Mouse (Mus musculus) MEL (cell line): Measurements from ENCODE around the gene Arhgef3. TPM values are rescaled to one million over a fixed set of nuclear protein-coding genes. Genes with fewer than 3 reads are reported as not detected.

Experiments used
- DNase-seq: peaks from one replicate; pipeline ENCODE4 v3.0.0; 2011; ENCODE audit warnings: low read depth, low spot score
- H3K27ac ChIP-seq: 2 replicates; pipeline ENCODE4 v1.5.1; 2012; ENCODE audit warnings: low read depth, mild to moderate bottlenecking, control low read depth, low read length, moderate library complexity; ENCODE audit not compliant: control insufficient read depth
- H3K27me3 ChIP-seq, 2 experiments: fragments of 150-350 bp in 1 of 2; sonication (generic) in 1 of 2; 2 replicates each; pipeline ENCODE4 v1.6.1; 2012; ENCODE audit warnings: low read length in 2 of 2, mild to moderate bottlenecking in 2 of 2, improper control_type of control experiment in 1 of 2, moderate library complexity in 1 of 2; ENCODE audit not compliant: insufficient read depth in 2 of 2, control insufficient read depth in 1 of 2
- H3K36me3 ChIP-seq, 2 experiments: 2 replicates each; pipeline ENCODE4 v1.6.1; 2012 to 2014; ENCODE audit warnings: low read length in 2 of 2, improper control_type of control experiment in 1 of 2, inconsistent platforms in 1 of 2, mild to moderate bottlenecking in 1 of 2; ENCODE audit not compliant: insufficient read depth in 2 of 2, control insufficient read depth in 1 of 2
- H3K4me1 ChIP-seq, 2 experiments: fragments of 150-350 bp in 1 of 2; sonication (generic) in 1 of 2; 2 replicates each; pipeline ENCODE4 v1.6.1; 2012; ENCODE audit warnings: low read length in 2 of 2, improper control_type of control experiment in 1 of 2, mild to moderate bottlenecking in 1 of 2; ENCODE audit not compliant: insufficient read depth in 2 of 2, control insufficient read depth in 1 of 2
- H3K4me3 ChIP-seq, 2 experiments: fragments of 150-350 bp in 1 of 2; sonication (generic) in 1 of 2; 2 replicates each; pipeline ENCODE4 v1.5.1; 2012; ENCODE audit warnings: low read depth in 2 of 2, low read length in 2 of 2, mild to moderate bottlenecking in 2 of 2, moderate library complexity in 2 of 2, control low read depth in 1 of 2, improper control_type of control experiment in 1 of 2; ENCODE audit not compliant: control insufficient read depth in 1 of 2, insufficient read depth in 1 of 2
- H3K79me2 ChIP-seq: 2 replicates; pipeline ENCODE4 v1.6.1; 2012; ENCODE audit warnings: mild to moderate bottlenecking, low read length, moderate library complexity; ENCODE audit not compliant: control insufficient read depth, poor library complexity, insufficient read depth
- H3K9ac ChIP-seq: 2 replicates; pipeline ENCODE4 v1.6.1; 2012; ENCODE audit warnings: low read depth, mild to moderate bottlenecking, control low read depth, low read length, moderate library complexity; ENCODE audit not compliant: control insufficient read depth, poor library complexity, severe bottlenecking
- H3K9me3 ChIP-seq: fragments of 150-350 bp; sonication (generic); replicated peaks from 2 replicates; pipeline ENCODE4 v1.6.1; 2012; ENCODE audit warnings: mild to moderate bottlenecking, low read length, improper control_type of control experiment, moderate library complexity; ENCODE audit not compliant: insufficient read depth
- ELF1 ChIP-seq: IDR thresholded peaks from 2 replicates; pipeline ENCODE4 v1.6.1; 2014; ENCODE audit warnings: low read depth, mild to moderate bottlenecking, inconsistent platforms, low read length, improper control_type of control experiment, moderate library complexity
- EP300 ChIP-seq, 2 experiments: IDR thresholded peaks; 2 replicates each; pipeline ENCODE4 v1.6.1; 2011; ENCODE audit warnings: improper control_type of control experiment in 2 of 2, low read length in 2 of 2, low read depth in 1 of 2, mild to moderate bottlenecking in 1 of 2
- GABPA ChIP-seq: IDR thresholded peaks from 2 replicates; pipeline ENCODE4 v1.6.1; 2012; ENCODE audit warnings: low read depth, mild to moderate bottlenecking, inconsistent platforms, low read length, improper control_type of control experiment, moderate library complexity
- JUND ChIP-seq: IDR thresholded peaks from 2 replicates; pipeline ENCODE4 v1.6.1; 2011; ENCODE audit warnings: low read depth, mild to moderate bottlenecking, improper control_type of control experiment, low read length
- KAT2A ChIP-seq: conservative IDR thresholded peaks from 2 replicates; pipeline ENCODE4 v1.6.1; 2012; ENCODE audit warnings: low read depth, low read length, improper control_type of control experiment, inconsistent platforms
- MAZ ChIP-seq: IDR thresholded peaks from 2 replicates; pipeline ENCODE4 v1.6.1; 2012; ENCODE audit warnings: low read depth, mild to moderate bottlenecking, inconsistent platforms, low read length, improper control_type of control experiment
- NRF1 ChIP-seq: IDR thresholded peaks from 2 replicates; pipeline ENCODE4 v1.6.1; 2014; ENCODE audit warnings: low read depth, mild to moderate bottlenecking, inconsistent platforms, low read length, improper control_type of control experiment, moderate library complexity; ENCODE audit not compliant: poor library complexity, insufficient read depth, severe bottlenecking
- POLR2AphosphoS2 ChIP-seq: IDR thresholded peaks from 2 replicates; pipeline ENCODE4 v1.6.1; 2011; ENCODE audit warnings: low read length, improper control_type of control experiment
- POLR2AphosphoS5 ChIP-seq: IDR thresholded peaks from 2 replicates; pipeline ENCODE4 v1.6.1; 2012; ENCODE audit warnings: low read depth, borderline replicate concordance, mild to moderate bottlenecking, inconsistent platforms, low read length, moderate library complexity, mixed read lengths
- RAD21 ChIP-seq: IDR thresholded peaks from 2 replicates; pipeline ENCODE4 v1.6.1; 2011; ENCODE audit warnings: mild to moderate bottlenecking, low read depth, low read length, improper control_type of control experiment
- TBP ChIP-seq: IDR thresholded peaks from 2 replicates; pipeline ENCODE4 v1.8.0; 2011; ENCODE audit warnings: low read depth, low read length, improper control_type of control experiment
- TCF12 ChIP-seq: IDR thresholded peaks from 2 replicates; pipeline ENCODE4 v1.6.1; 2014; ENCODE audit warnings: low read depth, mild to moderate bottlenecking, inconsistent platforms, low read length, improper control_type of control experiment, moderate library complexity
- ZKSCAN1 ChIP-seq: IDR thresholded peaks from 2 replicates; pipeline ENCODE4 v1.6.1; 2012; ENCODE audit warnings: low read depth, mild to moderate bottlenecking, inconsistent platforms, low read length, improper control_type of control experiment, moderate library complexity
- polyA plus RNA-seq, 2 experiments: library from polyadenylated mRNA; stranded (reverse) in 1 of 2; unstranded in 1 of 2; fragments of >175 nt in 1 of 2; fragments of >200 nt in 1 of 2; gene quantifications; 2 replicates each; pipeline versions ENCODE4 v1.2.1 to v1.2.4; 2012; ENCODE audit warnings: low replicate concordance in 2 of 2, low read depth in 1 of 2; ENCODE audit not compliant: insufficient read length in 2 of 2, insufficient read depth in 1 of 2, missing spikeins in 1 of 2
- total RNA-seq: library from RNA; depleted of rRNA; stranded (reverse); fragments of 300-350 nt; gene quantifications from 2 replicates; pipeline ENCODE4 v1.2.3, GENCODE M21; 2012; rRNA removed

Arhgef3 gene
- total and polyA plus RNA-seq, 3 experiments: 2.1 to 2.7 TPM; not detected in 1

GRCm38 (mm10) chr14:27444851-27445281 is 330.2 kb downstream of the Arhgef3 start:
- H3K9ac ChIP-seq: no peak overlapping the region
- no peak overlapping the region for H3K4me3 ChIP-seq
- DNase-seq: no peak
- no peaks in the 10 kb centered on the region for H3K4me1 ChIP-seq
- H3K27ac ChIP-seq: no peak overlapping the region
- H3K9me3 ChIP-seq: no peaks in the 10 kb centered on the region
- TF ChIP-seq GABPA (no peak), ZKSCAN1 (no peak), KAT2A (no peak), TCF12 (no peak), TBP (no peak), NRF1 (no peak), ELF1 (no peak), MAZ (no peak), POLR2AphosphoS2 (no peak), RAD21 (no peak), POLR2AphosphoS5 (no peak), JUND (no peak), EP300 (IDR thresholded peaks at IDR 0.05; ENCODE audit: low read depth in 1 of 2, low read length in 2 of 2) (no peak)
- no peaks in the 10 kb centered on the region for H3K27me3 ChIP-seq
- H3K36me3 ChIP-seq: peaks cover 5 to 20% of the 10 kb centered on the region in 2 experiments; a peak in 3 of 4 replicates
- H3K79me2 ChIP-seq: no peaks in the 10 kb centered on the region

- no peak overlapping the region for H3K4me3 ChIP-seq
- no peaks in the 10 kb centered on the region for H3K27me3 ChIP-seq
- no peak for TF ChIP-seq POLR2AphosphoS2
- H3K27ac ChIP-seq: no peak overlapping the region
- H3K4me1 ChIP-seq: no peaks in the 10 kb centered on the region
- H3K36me3 ChIP-seq: peaks cover 3 to 15% of the 10 kb centered on the region in 2 experiments; a peak in 3 of 4 replicates
- H3K9ac ChIP-seq: no peak overlapping the region
- H3K79me2 ChIP-seq: no peaks in the 10 kb centered on the region
- H3K9me3 ChIP-seq: no peaks in the 10 kb centered on the region
- no peak for DNase-seq
Observed at GRCm38 (mm10) chr14:27446963-27447362, 332.3 kb downstream of the Arhgef3 start.

Other genes starting within 250 kb of the Arhgef3 start
- gene Asb14, start 220.3 kb upstream of the Arhgef3 start, total RNA-seq: not detected in 2 replicates
- under 1 TPM in 1 of 2 experiments, not detected in 1; 0.06 TPM for gene Asb14, start 220.3 kb upstream of the Arhgef3 start, polyA plus RNA-seq
- gene Appl1, start 143.7 kb upstream of the Arhgef3 start, total RNA-seq: 2.5 and 3.2 TPM in 2 replicates
- 1 to 10 TPM in 1 of 2 experiments, not detected in 1; 4.5 TPM for gene Appl1, start 143.7 kb upstream of the Arhgef3 start, polyA plus RNA-seq
- not detected in 2 replicates for gene Hesx1, start 120.5 kb upstream of the Arhgef3 start, total RNA-seq
- gene Hesx1, start 120.5 kb upstream of the Arhgef3 start, polyA plus RNA-seq: not detected
- 0.04 TPM in 1 of 2 replicates, not detected in the other for gene Il17rd, start 76.0 kb upstream of the Arhgef3 start, total RNA-seq
- gene Il17rd, start 76.0 kb upstream of the Arhgef3 start, polyA plus RNA-seq: not detected